Mouse (Mus musculus) kidney, embryonic 15.5 days (tissue): ENCODE measurements around the gene Ccdc96. TPM values are rescaled to one million over a fixed set of nuclear protein-coding genes. Genes with fewer than 3 reads are reported as not detected.

Experiments
- ATAC-seq: fragments of 200-750 bp; cut with Nextera tagmentation; replicated peaks from 2 replicates; pipeline ENCODE4 v1.8.0; 2017; ENCODE audit warnings: moderate TSS enrichment; ENCODE audit not compliant: low FRiP score
- H3K27ac ChIP-seq: fragments of 300-500 bp; sonication (generic); 2 replicates; pipeline ENCODE4 v1.5.1; 2015; ENCODE audit warnings: mild to moderate bottlenecking, inconsistent platforms
- H3K27me3 ChIP-seq: fragments of 300-500 bp; sonication (generic); 2 replicates; pipeline ENCODE4 v1.6.1; 2015; ENCODE audit warnings: inconsistent platforms
- H3K36me3 ChIP-seq: fragments of 300-500 bp; sonication (generic); 2 replicates; pipeline ENCODE4 v1.6.1; 2015; ENCODE audit warnings: inconsistent platforms
- H3K4me1 ChIP-seq: fragments of 300-500 bp; sonication (generic); 2 replicates; pipeline ENCODE4 v1.6.1; 2015; ENCODE audit warnings: inconsistent platforms
- H3K4me2 ChIP-seq: fragments of 300-500 bp; sonication (generic); 2 replicates; pipeline ENCODE4 v1.6.1; 2015; ENCODE audit warnings: moderate library complexity, mild to moderate bottlenecking, inconsistent platforms
- H3K4me3 ChIP-seq: fragments of 300-500 bp; sonication (generic); replicated peaks from 2 replicates; pipeline ENCODE4 v1.5.1; 2015; ENCODE audit warnings: mild to moderate bottlenecking, inconsistent platforms
- H3K9ac ChIP-seq: fragments of 300-500 bp; sonication (generic); 2 replicates; pipeline ENCODE4 v1.6.1; 2015; ENCODE audit warnings: mild to moderate bottlenecking, inconsistent platforms
- H3K9me3 ChIP-seq: fragments of 300-500 bp; sonication (generic); replicated peaks from 2 replicates; pipeline ENCODE4 v1.6.1; 2016; ENCODE audit warnings: inconsistent platforms
- WGBS: fragments of 180-500 bp; shearing (Covaris S2); methylation state at CpG from one replicate; pipeline ENCODE4 v1.1.7; 2015; ENCODE audit warnings: mixed read lengths; 5-methylcytosine and 5-hydroxymethylcytosine counted together
- polyA plus RNA-seq: library from polyadenylated mRNA; unstranded; fragments of >200 nt; fragmentation: Nextera tagmentation; extraction: Ambion mirVana; gene quantifications from 2 replicates; pipeline ENCODE4 v1.2.1, GENCODE M21; 2015

The Ccdc96 gene
- polyA plus RNA-seq, 1 experiment from 2014 or later, result 0.66 TPM

GRCm38 (mm10) chr5:36534455-36535030, 50.2 kb downstream of the Ccdc96 start:
- no peak overlapping the region for H3K4me3 ChIP-seq
- no peaks in the 10 kb centered on the region for H3K27me3 ChIP-seq
- H3K27ac ChIP-seq, result no peak overlapping the region
- no peak for ATAC-seq
- no peak overlapping the region for H3K4me2 ChIP-seq
- peaks cover 36% of the 10 kb centered on the region for H3K4me1 ChIP-seq
- WGBS, result 80% methylated on average over 6 of the region's 6 CpGs
- no peaks in the 10 kb centered on the region for H3K36me3 ChIP-seq
- H3K9ac ChIP-seq, result no peak overlapping the region
- no peaks in the 10 kb centered on the region for H3K9me3 ChIP-seq

- peak overlapping the region; percentile 52; the same call in 1 of the 2 replicates for H3K27ac ChIP-seq
- ATAC-seq, result peak; percentile 74
- no peaks in the 10 kb centered on the region for H3K27me3 ChIP-seq
- no peaks in the 10 kb centered on the region for H3K36me3 ChIP-seq
- H3K4me2 ChIP-seq, result no peak overlapping the region
- no peak overlapping the region for H3K4me3 ChIP-seq
- H3K4me1 ChIP-seq, result peaks cover 27% of the 10 kb centered on the region
- no peaks in the 10 kb centered on the region for H3K9me3 ChIP-seq
- WGBS, result 54% methylated on average over 6 of the region's 6 CpGs
- no peak overlapping the region for H3K9ac ChIP-seq
Measured at GRCm38 (mm10) chr5:36535438-36536176, 51.2 kb downstream of the Ccdc96 start.

- 81% methylated on average over 3 of the region's 3 CpGs for WGBS
- Histone ChIP-seq H3K4me3 (no peak overlapping the region), H3K4me1 (peaks cover 20% of the 10 kb centered on the region), H3K36me3 (no peaks in the 10 kb centered on the region), H3K9ac (no peak overlapping the region), H3K27me3 (no peaks in the 10 kb centered on the region), H3K27ac (0 out of 2 replicates have a peak overlapping the region, but pooled peaks have one; percentile 2), H3K4me2 (no peak overlapping the region), H3K9me3 (no peaks in the 10 kb centered on the region)
- ATAC-seq, result no peak
Measured at GRCm38 (mm10) chr5:36536424-36536823, 52.0 kb downstream of the Ccdc96 start.

Other genes with a start within 250 kb of the Ccdc96 start
- 11.0 and 12.9 TPM in 2 replicates for gene Sorcs2, start 86.4 kb upstream of the Ccdc96 start, polyA plus RNA-seq
- 56.0 and 56.1 TPM in 2 replicates for gene Grpel1, start 19.6 kb upstream of the Ccdc96 start, polyA plus RNA-seq
- 1.8 and 2.1 TPM in 2 replicates for gene Tada2b, start 303 bp upstream of the Ccdc96 start, polyA plus RNA-seq
- gene Tbc1d14, start 108.7 kb downstream of the Ccdc96 start, polyA plus RNA-seq, result 45.2 and 46.2 TPM in 2 replicates
- gene D5Ertd579e, start 211.4 kb downstream of the Ccdc96 start, polyA plus RNA-seq, result 19.7 and 21.6 TPM in 2 replicates